Comparison of ENCODE assay signal across 14 mouse cellular contexts in the genomic region with DNA sequence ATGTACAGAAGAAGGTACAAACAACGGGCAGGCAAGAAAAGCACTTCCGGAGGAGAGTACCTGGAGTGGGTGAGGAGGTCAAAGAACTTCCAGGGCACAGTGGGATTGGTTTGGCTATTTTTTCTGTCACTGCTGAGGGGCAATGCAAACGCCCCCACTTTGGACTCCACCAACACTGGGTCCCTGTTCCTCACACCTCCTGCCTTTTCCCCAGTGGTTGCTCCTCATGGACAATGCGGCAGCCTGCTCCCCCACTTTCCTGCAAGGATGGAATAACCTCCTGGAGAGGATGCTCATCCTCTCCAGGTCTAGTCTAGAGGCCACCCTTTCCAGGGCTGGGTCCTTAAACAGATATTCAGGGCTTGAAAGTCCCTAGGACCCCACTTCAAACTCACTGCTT. TPM values are rescaled to one million over a fixed set of nuclear protein-coding genes. Genes with fewer than 3 reads are reported as not detected.
DNase-seq lines count a peak whose midpoint lies in the region; ATAC-seq and TF ChIP-seq lines count a peak whose summit lies in the region.
"Had no signal": no experiment of that assay in that cellular context is flagged by ENCODE, and none has a peak within 500 bp of the region (broad histone marks: within the 10 kb centered on the region; RNA-seq: fewer than 3 reads in every experiment).

No protein-coding gene starts in this region.

- H3K27me3 ChIP-seq in kidney, postnatal 0 days (ENCODE audit: insufficient read depth, low read length), result peaks cover 41% of the 10 kb centered on the region
- H3K27me3 ChIP-seq in forebrain, embryonic 13.5 days, result peaks cover 95% of the 10 kb centered on the region
- peaks cover 98% of the 10 kb centered on the region for H3K27me3 ChIP-seq in limb, embryonic 10.5 days (ENCODE audit: low read depth, poor library complexity, severe bottlenecking)
- H3K27me3 ChIP-seq in midbrain, postnatal 0 days (ENCODE audit: insufficient read depth, low read length), result peaks cover 58% of the 10 kb centered on the region

- H3K27ac ChIP-seq in kidney, postnatal 0 days, result no peak overlapping the region
- no peak overlapping the region for H3K27ac ChIP-seq in forebrain, embryonic 13.5 days
- no peak overlapping the region for H3K27ac ChIP-seq in limb, embryonic 10.5 days
- H3K27ac ChIP-seq in midbrain, postnatal 0 days (ENCODE audit: low read depth, low read length), result no peak overlapping the region

- no peak for ATAC-seq in kidney, postnatal 0 days (replicated peaks; ENCODE audit: low FRiP score, low read depth)
- no peak; the same call in 1 of the 2 replicates for ATAC-seq in forebrain, embryonic 13.5 days
- ATAC-seq in midbrain, postnatal 0 days (ENCODE audit: low FRiP score), result no peak

- WGBS in kidney, postnatal 0 days, result 9% methylated on average over 4 of the region's 4 CpGs
- WGBS in forebrain, embryonic 13.5 days, result 7% methylated on average over 4 of the region's 4 CpGs
- 3% methylated on average over 4 of the region's 4 CpGs for WGBS in limb, embryonic 10.5 days
- WGBS in midbrain, postnatal 0 days, result 37% methylated on average over 4 of the region's 4 CpGs

- H3K36me3 ChIP-seq in kidney, postnatal 0 days (ENCODE audit: insufficient read depth, low read length), result no peaks in the 10 kb centered on the region
- H3K36me3 ChIP-seq in forebrain, embryonic 13.5 days (ENCODE audit: poor library complexity, severe bottlenecking), result no peaks in the 10 kb centered on the region
- no peaks in the 10 kb centered on the region for H3K36me3 ChIP-seq in limb, embryonic 10.5 days
- no peaks in the 10 kb centered on the region for H3K36me3 ChIP-seq in midbrain, postnatal 0 days (ENCODE audit: insufficient read depth, low read length)

- no peaks in the 10 kb centered on the region for H3K9me3 ChIP-seq in kidney, postnatal 0 days (replicated peaks; ENCODE audit: low read length)
- no peaks in the 10 kb centered on the region for H3K9me3 ChIP-seq in forebrain, embryonic 13.5 days (replicated peaks)
- no peaks in the 10 kb centered on the region for H3K9me3 ChIP-seq in limb, embryonic 10.5 days (replicated peaks)
- H3K9me3 ChIP-seq in midbrain, postnatal 0 days (ENCODE audit: low read length), result no peaks in the 10 kb centered on the region

- H3K9ac ChIP-seq in kidney, postnatal 0 days (ENCODE audit: low read depth, low read length), result no peak overlapping the region
- H3K9ac ChIP-seq in forebrain, embryonic 13.5 days, result no peak overlapping the region
- no peak overlapping the region for H3K9ac ChIP-seq in midbrain, postnatal 0 days (replicated peaks; ENCODE audit: low read length, poor library complexity, severe bottlenecking)

- H3K4me2 ChIP-seq in kidney, postnatal 0 days (ENCODE audit: low read length), result no peak overlapping the region; the same call in 1 of the 2 replicates
- H3K4me2 ChIP-seq in forebrain, embryonic 13.5 days, result peak overlapping the region; percentile 61
- H3K4me2 ChIP-seq in midbrain, postnatal 0 days (ENCODE audit: low read depth, low read length, poor library complexity, severe bottlenecking), result peak overlapping the region; percentile 80

- no peaks in the 10 kb centered on the region; the same call in 1 of the 2 replicates for H3K4me1 ChIP-seq in kidney, postnatal 0 days (replicated peaks; ENCODE audit: insufficient read depth, low read length)
- peaks cover 16% of the 10 kb centered on the region for H3K4me1 ChIP-seq in forebrain, embryonic 13.5 days
- peaks cover 48% of the 10 kb centered on the region for H3K4me1 ChIP-seq in limb, embryonic 10.5 days
- 0 out of 2 replicates have a peak, but pooled peaks cover 5% of the 10 kb centered on the region for H3K4me1 ChIP-seq in midbrain, postnatal 0 days (ENCODE audit: insufficient read depth, low read length)

- DNase-seq in kidney, postnatal 0 days (ENCODE audit: low spot score), result no peak
- DNase-seq in kidney, adult 9 months, result no peak
- DNase-seq in limb, embryonic 10.5 days (ENCODE audit: low spot score), result no peak
- DNase-seq in midbrain, postnatal 0 days (ENCODE audit: low spot score), result no peak
- no peak for DNase-seq in retina, embryonic 14.5 days (ENCODE audit: low spot score)
- DNase-seq in MN1 (ENCODE audit: low spot score), result no peak
- no peak for DNase-seq in gastrocnemius, postnatal 4 days (ENCODE audit: low spot score in 2 of 2)
- DNase-seq: adrenal gland, postnatal 25 days; cerebellum, adult 2 months; right cerebral cortex, adult 18-20 months had no signal

- TF ChIP-seq CTCF in kidney, postnatal 0 days (IDR thresholded peaks at IDR 0.05; ENCODE audit: low read depth), result no peak
- no peak for TF ChIP-seq CTCF in midbrain, postnatal 0 days (IDR thresholded peaks at IDR 0.05)

- peak overlapping the region; percentile 29; the same call in 1 of the 2 replicates for H3K4me3 ChIP-seq in kidney, postnatal 0 days (replicated peaks; ENCODE audit: low read depth, low read length)
- peak overlapping the region; percentile 30; the same call in 1 of the 2 replicates for H3K4me3 ChIP-seq in forebrain, embryonic 13.5 days
- H3K4me3 ChIP-seq in limb, embryonic 10.5 days, result peak overlapping the region; percentile 45
- peak overlapping the region; percentile 36; the same call in 1 of the 2 replicates for H3K4me3 ChIP-seq in midbrain, postnatal 0 days (ENCODE audit: low read depth, low read length)

RNA-seq across cellular contexts. Expression of gene Faah, which starts 38.8 kb away (rescaled TPM):
- 13.8 and 16.9 TPM in 2 replicates for polyA plus RNA-seq in kidney, postnatal 0 days (2015; fragmentation: Nextera tagmentation; extraction: Ambion mirVana)
- 4.7 and 5.5 TPM in 2 replicates for polyA plus RNA-seq in forebrain, embryonic 13.5 days (2015; fragmentation: Nextera tagmentation; extraction: Ambion mirVana)
- 0.49 and 0.58 TPM in 2 replicates for polyA plus RNA-seq in limb, embryonic 10.5 days (2016; fragmentation: Nextera tagmentation; extraction: Ambion mirVana)
- total RNA-seq in midbrain, postnatal 0 days (2014; rRNA removed), result 25.8 and 43.1 TPM in 2 replicates
- 30.6 and 31.2 TPM in 2 replicates for polyA plus RNA-seq in midbrain, postnatal 0 days (2015; fragmentation: Nextera tagmentation; extraction: Ambion mirVana)
- under 1 TPM; 0.15 to 0.57 TPM for total RNA-seq in gastrocnemius, postnatal 4 days (2021)

RNA-seq across cellular contexts. Expression of gene Dmbx1, which starts 39.2 kb away (rescaled TPM):
- polyA plus RNA-seq in kidney, postnatal 0 days (2015; fragmentation: Nextera tagmentation; extraction: Ambion mirVana), result not detected in 2 replicates
- polyA plus RNA-seq in forebrain, embryonic 13.5 days (2015; fragmentation: Nextera tagmentation; extraction: Ambion mirVana), result 0.09 and 0.11 TPM in 2 replicates
- 0.05 and 0.11 TPM in 2 replicates for polyA plus RNA-seq in limb, embryonic 10.5 days (2016; fragmentation: Nextera tagmentation; extraction: Ambion mirVana)
- total RNA-seq in midbrain, postnatal 0 days (2014; rRNA removed), result 9.6 and 10.3 TPM in 2 replicates
- 7.7 and 8.7 TPM in 2 replicates for polyA plus RNA-seq in midbrain, postnatal 0 days (2015; fragmentation: Nextera tagmentation; extraction: Ambion mirVana)
- total RNA-seq in gastrocnemius, postnatal 4 days (2021), result not detected
- total RNA-seq: adrenal gland, postnatal 25 days; gastrocnemius, adult 8-10 months had no signal
- polyA plus RNA-seq: large intestine, adult 2 months; urinary bladder, adult 2 months had no signal
